Comparison of ENCODE assay signal across 9 mouse cellular contexts in the genomic region with DNA sequence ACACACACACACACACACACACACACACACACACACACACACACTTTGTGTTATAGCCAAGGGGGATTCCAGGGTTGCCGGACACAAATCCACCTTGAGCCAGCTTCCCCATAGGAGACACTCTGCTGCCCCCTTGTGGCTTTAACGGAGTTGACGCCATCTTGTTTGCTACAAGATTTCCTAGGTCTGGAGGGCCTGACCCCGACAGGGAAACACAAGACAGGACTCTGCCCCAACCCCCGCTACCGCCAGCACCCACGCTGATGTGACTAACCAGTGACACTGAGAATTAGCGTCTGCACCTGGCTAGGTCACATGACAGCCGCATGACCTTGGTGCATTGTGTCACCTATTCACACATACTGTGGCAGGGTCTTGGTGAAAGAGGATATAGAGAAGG. TPM values are rescaled to one million over a fixed set of nuclear protein-coding genes. Genes with fewer than 3 reads are reported as not detected.
A peak's percentile ranks its signal among the peaks of the same experiment; 100 is the strongest.
DNase-seq lines count a peak whose midpoint lies in the region; ATAC-seq and TF ChIP-seq lines count a peak whose summit lies in the region.
"Had no signal": no experiment of that assay in that cellular context is flagged by ENCODE, and none has a peak within 500 bp of the region (broad histone marks: within the 10 kb centered on the region; RNA-seq: fewer than 3 reads in every experiment).

No protein-coding gene starts in this region.

- no peak overlapping the region for H3K4me3 ChIP-seq in liver, embryonic 12.5 days
- no peak overlapping the region for H3K4me3 ChIP-seq in intestine, postnatal 0 days (ENCODE audit: low read depth, low read length)
- no peak overlapping the region for H3K4me3 ChIP-seq in lung, embryonic 14.5 days (ENCODE audit: low read depth, low read length)

- peak; percentile 80 for TF ChIP-seq CTCF in intestine, postnatal 0 days (IDR thresholded peaks at IDR 0.05; ENCODE audit: low read depth)
- peak; percentile 84 for TF ChIP-seq CTCF in lung, embryonic 14.5 days (IDR thresholded peaks at IDR 0.05; ENCODE audit: low read depth)

- no peaks in the 10 kb centered on the region for H3K36me3 ChIP-seq in liver, embryonic 12.5 days
- H3K36me3 ChIP-seq in intestine, postnatal 0 days (ENCODE audit: control insufficient read depth, insufficient read depth): no peaks in the 10 kb centered on the region
- no peaks in the 10 kb centered on the region for H3K36me3 ChIP-seq in lung, embryonic 14.5 days (ENCODE audit: insufficient read depth)

- H3K4me1 ChIP-seq in liver, embryonic 12.5 days: peaks cover 5% of the 10 kb centered on the region
- no peaks in the 10 kb centered on the region for H3K4me1 ChIP-seq in intestine, postnatal 0 days (replicated peaks; ENCODE audit: control insufficient read depth, insufficient read depth, low read length)
- no peaks in the 10 kb centered on the region for H3K4me1 ChIP-seq in lung, embryonic 14.5 days (ENCODE audit: insufficient read depth)

- H3K9ac ChIP-seq in liver, embryonic 12.5 days: no peak overlapping the region
- no peak overlapping the region for H3K9ac ChIP-seq in intestine, postnatal 0 days (ENCODE audit: low read depth, low read length)
- no peak overlapping the region for H3K9ac ChIP-seq in lung, embryonic 14.5 days

- no peak overlapping the region for H3K27ac ChIP-seq in liver, embryonic 12.5 days
- no peak overlapping the region for H3K27ac ChIP-seq in intestine, postnatal 0 days (ENCODE audit: low read depth, low read length)
- H3K27ac ChIP-seq in lung, embryonic 14.5 days (ENCODE audit: low read depth): no peak overlapping the region

- H3K27me3 ChIP-seq in liver, embryonic 12.5 days (replicated peaks): peaks cover 85% of the 10 kb centered on the region
- 0 out of 2 replicates have a peak, but pooled peaks cover under 1% of the 10 kb centered on the region for H3K27me3 ChIP-seq in intestine, postnatal 0 days (replicated peaks; ENCODE audit: control insufficient read depth, insufficient read depth, low read length)
- H3K27me3 ChIP-seq in lung, embryonic 14.5 days (ENCODE audit: insufficient read depth, low read length): peaks cover 13% of the 10 kb centered on the region; the same call in 1 of the 2 replicates

- WGBS in liver, embryonic 12.5 days (ENCODE audit: insufficient replicate concordance): 5% methylated on average over 9 of the region's 9 CpGs
- 8% methylated on average over 9 of the region's 9 CpGs for WGBS in intestine, postnatal 0 days
- WGBS in lung, embryonic 14.5 days: 6% methylated on average over 9 of the region's 9 CpGs

- DNase-seq in liver: peak; percentile 72
- DNase-seq in T-cell, adult 2 months (ENCODE audit: low spot score): peak; percentile 27
- DNase-seq in cerebellum, adult 9-11 months: peak; percentile 53
- peak; percentile 92 for DNase-seq in lung, embryonic 14.5 days
- DNase-seq in skeletal muscle tissue, adult 2 months (ENCODE audit: low read depth, low spot score): peak; percentile 21

- H3K4me2 ChIP-seq in liver, embryonic 12.5 days: no peak overlapping the region
- no peak overlapping the region for H3K4me2 ChIP-seq in intestine, postnatal 0 days (replicated peaks; ENCODE audit: low read depth)
- H3K4me2 ChIP-seq in lung, embryonic 14.5 days: no peak overlapping the region

- H3K9me3 ChIP-seq in liver, embryonic 12.5 days (replicated peaks): no peaks in the 10 kb centered on the region
- no peaks in the 10 kb centered on the region for H3K9me3 ChIP-seq in intestine, postnatal 0 days (ENCODE audit: control insufficient read depth)
- no peaks in the 10 kb centered on the region for H3K9me3 ChIP-seq in lung, embryonic 14.5 days (ENCODE audit: low read depth, low read length)

- ATAC-seq in liver, embryonic 12.5 days: no peak
- ATAC-seq in intestine, postnatal 0 days: no peak
- no peak for ATAC-seq in lung, embryonic 14.5 days (ENCODE audit: insufficient read depth)

RNA-seq across cellular contexts. Expression of gene Sdsl, which starts 15.0 kb away (rescaled TPM):
- 1.1 TPM in 2 replicates for polyA plus RNA-seq in liver, embryonic 12.5 days (2016; fragmentation: Nextera tagmentation; extraction: Ambion mirVana)
- polyA plus RNA-seq in intestine, postnatal 0 days (2015; fragmentation: Nextera tagmentation; extraction: Ambion mirVana): 21.2 and 21.5 TPM in 2 replicates
- 3.3 and 4.7 TPM in 2 replicates for polyA plus RNA-seq in lung, embryonic 14.5 days (2014; fragmentation: Nextera tagmentation; extraction: Ambion mirVana)

RNA-seq across cellular contexts. Expression of gene Sds, which starts 18.7 kb away (rescaled TPM):
- polyA plus RNA-seq in liver, embryonic 12.5 days (2016; fragmentation: Nextera tagmentation; extraction: Ambion mirVana): not detected in 2 replicates
- polyA plus RNA-seq in intestine, postnatal 0 days (2015; fragmentation: Nextera tagmentation; extraction: Ambion mirVana): not detected in 2 replicates
- polyA plus RNA-seq in lung, embryonic 14.5 days (2014; fragmentation: Nextera tagmentation; extraction: Ambion mirVana): not detected in 2 replicates
- polyA plus RNA-seq: stomach, embryonic 14.5 days had no signal

RNA-seq across cellular contexts. Expression of gene Lhx5, which starts 26.1 kb away (rescaled TPM):
- not detected in 2 replicates for polyA plus RNA-seq in liver, embryonic 12.5 days (2016; fragmentation: Nextera tagmentation; extraction: Ambion mirVana)
- 0.04 TPM in 1 of 2 replicates, not detected in the other for polyA plus RNA-seq in intestine, postnatal 0 days (2015; fragmentation: Nextera tagmentation; extraction: Ambion mirVana)
- not detected in 2 replicates for polyA plus RNA-seq in lung, embryonic 14.5 days (2014; fragmentation: Nextera tagmentation; extraction: Ambion mirVana)
- polyA plus RNA-seq: heart, embryonic 16.5 days had no signal

RNA-seq across cellular contexts. Expression of gene Plbd2, which starts 45.8 kb away (rescaled TPM):
- polyA plus RNA-seq in liver, embryonic 12.5 days (2016; fragmentation: Nextera tagmentation; extraction: Ambion mirVana): 23.2 and 27.4 TPM in 2 replicates
- 63.6 and 67.2 TPM in 2 replicates for polyA plus RNA-seq in intestine, postnatal 0 days (2015; fragmentation: Nextera tagmentation; extraction: Ambion mirVana)
- polyA plus RNA-seq in lung, embryonic 14.5 days (2014; fragmentation: Nextera tagmentation; extraction: Ambion mirVana): 46.3 and 49.6 TPM in 2 replicates

RNA-seq across cellular contexts. Expression of gene Slc8b1, which starts 53.3 kb away (rescaled TPM):
- polyA plus RNA-seq in liver, embryonic 12.5 days (2016; fragmentation: Nextera tagmentation; extraction: Ambion mirVana): 4.2 and 6.0 TPM in 2 replicates
- 4.1 and 4.4 TPM in 2 replicates for polyA plus RNA-seq in intestine, postnatal 0 days (2015; fragmentation: Nextera tagmentation; extraction: Ambion mirVana)
- polyA plus RNA-seq in lung, embryonic 14.5 days (2014; fragmentation: Nextera tagmentation; extraction: Ambion mirVana): 2.7 and 3.6 TPM in 2 replicates

Comparison
In these comparisons a context has a peak if more than half of its experiments do, and no peak if none do; other contexts are left out.
1. DNase-seq: peak in every context shown above with its lines; median percentile 92 in lung, embryonic 14.5 days; 72 in liver; 53 in cerebellum, adult 9-11 months; 27 in T-cell, adult 2 months; 21 in skeletal muscle tissue, adult 2 months.